Mouse (Mus musculus) macrophage (primary cell): ENCODE measurements around the gene Dnase2a. TPM values are rescaled to one million over a fixed set of nuclear protein-coding genes. Genes with fewer than 3 reads are reported as not detected.

ENCODE experiments used
- H3K27ac ChIP-seq: fragments of 350-480 bp; formaldehyde crosslinking; 2 replicates; pipeline ENCODE4 v1.9.0; 2021
- H3K36me3 ChIP-seq: fragments of 350-480 bp; formaldehyde crosslinking; 2 replicates; pipeline ENCODE4 v1.9.0; 2021; ENCODE audit errors: inconsistent target
- H3K4me3 ChIP-seq: fragments of 350-480 bp; formaldehyde crosslinking; 2 replicates; pipeline ENCODE4 v1.9.0; 2021; ENCODE audit errors: inconsistent target
- H3K79me2 ChIP-seq: fragments of 350-480 bp; formaldehyde crosslinking; 2 replicates; pipeline ENCODE4 v1.9.0; 2021; ENCODE audit errors: inconsistent target
- WGBS: methylation state at CpG from one replicate; pipeline ENCODE4 v1.1.7; 2026; ENCODE audit warnings: inconsistent platforms; ENCODE audit not compliant: missing documents; 5-methylcytosine and 5-hydroxymethylcytosine counted together
- polyA plus RNA-seq: library from polyadenylated mRNA; stranded (reverse); fragments of 250-400 nt; gene quantifications from 3 replicates; pipeline ENCODE4 v1.2.4, GENCODE M21; 2018; ENCODE audit warnings: inconsistent platforms
- total RNA-seq, 78 experiments: library from RNA; depleted of rRNA; stranded (reverse); fragments of 250-400 nt; gene quantifications; 1 replicate in 9 of 78; 2 replicates in 24 of 78; 3 replicates in 43 of 78; 4 replicates in 2 of 78; pipeline ENCODE4 v1.2.4; 2018; ENCODE audit warnings: inconsistent platforms in 56 of 78

Dnase2a gene
- total RNA-seq (2018; cell fraction: chromatin; rRNA removed) = 100 to 1,000 TPM in 4 of 26 experiments, 10 to 100 TPM in 22; 16.6 to 177 (median 57.0) TPM
- total RNA-seq (2018; cell fraction: cytosol; rRNA removed) = 100 to 1,000 TPM in 23 of 26 experiments, 10 to 100 TPM in 3; 92.2 to 241 (median 140) TPM
- 100 to 1,000 TPM in 16 of 26 experiments, 10 to 100 TPM in 10; 31.8 to 226 (median 112) TPM for total RNA-seq (2018; cell fraction: nucleus; rRNA removed)
- polyA plus RNA-seq = 160 to 211 TPM (median 178 TPM) in 3 replicates

DNA sequence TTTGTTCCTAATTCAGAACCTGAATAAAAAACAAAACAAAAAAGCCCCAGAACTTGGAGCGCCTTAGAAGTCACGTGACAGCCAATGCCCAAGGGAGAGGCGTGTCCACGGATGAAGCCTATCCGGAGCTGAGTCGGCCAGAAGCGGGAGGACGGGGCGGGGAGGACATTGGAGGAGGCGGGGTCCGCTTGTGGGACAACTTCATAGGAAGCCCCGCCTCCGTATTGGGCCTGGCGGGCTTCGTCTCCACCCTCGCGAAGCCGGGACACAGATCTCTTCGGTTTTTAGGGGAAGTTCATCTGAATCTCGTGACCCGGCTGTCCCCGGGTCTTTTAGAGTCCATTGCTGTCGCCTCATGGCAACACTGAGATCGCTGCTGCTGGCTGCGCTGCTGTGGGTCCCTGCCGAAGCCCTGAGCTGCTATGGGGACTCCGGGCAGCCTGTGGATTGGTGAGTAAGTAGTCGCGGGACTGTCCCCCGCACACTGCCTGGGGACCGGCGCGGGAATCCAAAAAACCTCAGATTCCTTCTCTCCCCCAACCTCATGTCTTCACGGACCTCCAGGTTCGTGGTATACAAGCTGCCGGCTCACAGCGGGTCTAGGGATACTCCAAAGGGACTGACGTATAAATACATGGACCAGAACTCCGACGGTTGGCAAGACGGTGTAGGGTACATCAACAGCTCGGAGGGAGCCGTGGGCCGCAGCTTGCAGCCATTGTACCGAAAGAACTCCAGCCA, at the start of gene Dnase2a:
TSS of gene Dnase2a (plus strand) at position 140 of the 741 bp plus-strand sequence.
- peaks cover 8% of the 10 kb centered on the region; the same call in 1 of the 2 replicates for H3K36me3 ChIP-seq
- H3K79me2 ChIP-seq = peaks cover 23% of the 10 kb centered on the region
- under 1% methylated on average over 45 of the region's 45 CpGs for WGBS
- H3K27ac ChIP-seq = peak within 1 kb of the TSS; percentile 95
- H3K4me3 ChIP-seq = peak within 1 kb of the TSS; percentile 92

DNA sequence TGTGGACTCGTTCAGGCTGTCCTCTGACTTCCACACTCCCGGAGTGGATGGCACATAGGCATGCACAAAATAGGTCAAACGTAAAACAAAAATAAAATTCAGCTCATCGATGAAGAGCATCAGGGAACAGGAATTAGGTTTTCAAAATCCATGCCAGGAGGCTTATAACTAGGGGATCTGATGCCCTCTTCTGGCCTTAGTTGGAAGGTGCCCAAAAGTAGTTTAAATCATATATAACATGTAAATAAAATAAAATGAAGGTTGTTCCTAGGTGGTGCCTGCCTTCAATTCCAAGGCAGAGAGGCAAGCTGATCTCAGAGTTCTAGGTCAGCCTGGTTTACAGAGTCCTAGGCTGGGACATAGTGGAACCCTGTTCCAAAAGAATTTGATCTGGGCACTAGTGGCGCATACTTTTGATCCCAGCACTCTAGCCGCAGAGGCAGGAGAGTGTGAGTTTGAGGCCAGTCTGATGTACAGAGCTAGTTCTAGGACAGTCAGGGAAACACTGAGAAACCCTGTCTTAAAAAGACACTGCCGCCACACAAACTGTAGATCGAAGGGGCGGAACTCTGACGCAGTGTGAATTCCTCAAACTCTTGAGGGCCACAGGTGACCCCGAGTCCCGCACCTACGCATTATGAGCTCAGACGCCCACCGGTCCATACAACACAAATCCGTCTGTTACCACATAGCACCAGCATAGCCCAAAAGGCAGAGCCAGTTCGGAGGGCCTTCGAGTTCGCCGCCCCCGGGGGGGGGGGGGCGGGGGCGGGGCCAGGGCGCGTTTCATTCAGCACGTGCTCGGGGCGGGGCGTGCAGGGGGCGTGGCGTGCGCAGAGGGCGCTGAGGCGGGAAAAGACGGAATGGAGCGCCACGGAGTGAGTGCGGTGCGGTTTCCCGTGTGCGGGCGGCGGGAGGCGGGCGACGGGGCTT, 36.7 kb upstream of the Dnase2a start, which contains the start of gene Syce2:
TSS of gene Syce2 (plus strand) at position 736 of the 933 bp plus-strand sequence.
- H3K79me2 ChIP-seq = no peaks in the 10 kb centered on the region
- peak within 1 kb of the TSS; percentile 15; the same call in 1 of the 2 replicates for H3K27ac ChIP-seq
- 4% methylated on average over 39 of the region's 46 CpGs for WGBS
- H3K4me3 ChIP-seq = peak within 1 kb of the TSS; percentile 27
- peaks cover 27% of the 10 kb centered on the region for H3K36me3 ChIP-seq

DNA sequence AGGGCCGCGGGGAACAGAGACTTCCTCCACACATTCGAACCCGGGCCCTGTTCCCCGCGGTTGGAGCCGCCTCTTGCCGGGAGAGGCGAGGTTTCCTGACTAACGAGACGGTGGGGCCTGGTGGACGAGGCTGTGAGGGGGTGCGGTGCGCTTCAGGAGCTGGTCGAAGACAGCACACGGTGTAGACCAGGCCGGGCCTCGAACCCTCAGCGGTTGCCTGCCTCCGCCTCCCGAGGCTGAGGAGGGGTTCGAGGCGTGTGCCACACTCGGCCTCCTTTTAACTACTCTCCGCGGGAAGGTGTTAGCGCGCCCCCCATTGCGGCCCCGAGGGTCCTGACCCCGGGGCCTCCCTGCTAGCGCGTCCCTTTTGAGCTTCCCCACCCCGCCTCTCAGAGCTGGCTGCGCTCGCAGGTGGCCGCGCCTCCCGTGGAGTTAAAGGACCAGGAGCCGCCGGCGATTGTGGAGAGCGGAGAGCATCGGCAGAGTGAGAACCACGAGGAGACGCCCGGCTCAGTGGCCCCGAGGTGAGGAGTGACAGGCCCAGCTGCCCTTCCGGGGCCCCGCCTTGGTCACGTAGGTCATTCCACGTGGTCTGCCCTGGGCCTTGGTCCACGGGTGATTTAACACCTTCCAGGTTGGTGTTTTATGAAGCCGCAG, 35.9 kb upstream of the Dnase2a start:
- WGBS = 6% methylated on average over 54 of the region's 54 CpGs
- H3K4me3 ChIP-seq = peak overlapping the region; percentile 11; the same call in 1 of the 2 replicates

DNA sequence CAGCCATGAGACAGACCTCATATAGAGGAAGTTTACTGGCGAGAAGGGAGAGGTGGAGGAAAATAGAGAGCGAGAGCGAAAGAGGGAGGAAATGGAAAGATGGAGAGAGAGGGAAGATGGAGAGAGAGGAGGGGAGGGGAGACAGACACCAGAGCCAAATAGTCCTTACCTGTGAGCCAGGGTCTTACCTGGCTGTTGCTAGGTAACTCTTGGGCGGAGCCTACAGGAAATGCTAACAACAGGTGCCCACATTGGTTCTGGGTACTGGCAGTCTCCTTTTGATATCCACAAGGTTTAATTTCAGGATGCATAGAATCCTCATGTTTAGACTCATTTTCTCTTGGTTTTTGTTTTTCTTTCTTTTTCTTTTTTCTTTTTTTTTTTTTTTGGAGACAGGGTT, 35.3 kb upstream of the Dnase2a start:
- no peak overlapping the region for H3K27ac ChIP-seq
- H3K36me3 ChIP-seq = peaks cover 13% of the 10 kb centered on the region
- 91% methylated on average over 4 of the region's 4 CpGs for WGBS
- no peak overlapping the region; the same call in 1 of the 2 replicates for H3K4me3 ChIP-seq
- no peaks in the 10 kb centered on the region for H3K79me2 ChIP-seq

More for the DNA sequence above, 35.9 kb upstream of the Dnase2a start:
- Histone ChIP-seq H3K79me2 (no peaks in the 10 kb centered on the region), H3K36me3 (peaks cover 19% of the 10 kb centered on the region), H3K27ac (no peak overlapping the region)

DNA sequence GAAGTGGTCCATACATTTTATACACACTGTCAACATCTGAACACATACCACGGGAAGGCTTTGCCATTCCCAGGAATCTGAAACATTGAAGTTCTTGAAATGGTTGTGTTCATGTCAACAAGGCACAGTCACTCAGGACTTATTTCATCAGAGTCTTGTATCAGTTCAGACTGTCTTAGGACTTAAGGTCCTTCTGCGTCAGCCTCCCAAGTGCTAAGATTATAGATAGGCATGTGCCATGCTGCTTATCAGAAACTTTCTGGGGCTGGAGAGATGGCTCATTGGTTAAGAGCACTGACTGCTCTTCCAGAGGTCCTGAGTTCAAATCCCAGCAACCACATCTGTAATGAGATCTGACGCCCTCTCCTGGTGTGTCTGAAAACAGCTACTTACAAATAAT, 34.0 kb upstream of the Dnase2a start:
- 75% methylated on average over 3 of the region's 3 CpGs for whole genome bisulfite sequencing
- Histone ChIP-seq H3K27ac (no peak overlapping the region), H3K4me3 (no peak overlapping the region), H3K36me3 (no peaks in the 10 kb centered on the region), H3K79me2 (no peaks in the 10 kb centered on the region)

DNA sequence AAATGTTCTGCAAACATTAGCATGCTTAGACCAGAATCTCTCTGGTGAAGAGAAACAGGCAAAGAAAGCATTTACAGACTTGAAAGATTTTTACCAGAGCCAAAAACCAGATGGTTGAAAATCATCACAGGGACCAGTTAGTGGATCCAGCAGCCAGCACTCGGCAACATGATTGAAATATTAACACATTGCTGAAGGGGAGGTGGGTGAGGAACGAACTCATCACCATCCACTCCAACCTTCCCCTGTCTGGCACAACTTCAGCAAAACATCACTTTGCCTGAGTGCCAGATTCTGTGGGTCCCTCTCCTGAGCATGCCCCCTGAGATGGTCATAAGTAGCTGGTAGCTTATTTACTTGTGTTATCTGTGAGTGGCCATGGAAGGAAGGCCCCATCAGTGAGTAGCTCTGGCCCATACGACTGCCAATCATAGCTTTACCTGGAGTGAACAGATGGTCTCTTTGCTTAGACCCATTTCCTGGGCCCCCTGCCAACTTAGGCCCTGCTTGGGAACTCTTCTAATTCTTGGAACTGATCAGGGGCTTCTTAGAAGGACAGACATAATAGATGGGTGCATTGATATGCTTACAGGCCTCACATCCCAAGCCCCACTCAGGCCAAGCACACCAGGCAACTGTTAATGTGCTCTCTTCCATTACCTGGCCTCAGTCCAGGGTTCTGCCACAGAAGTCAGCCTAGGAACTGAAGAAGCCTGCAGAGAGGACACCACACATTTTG, 30.9 kb upstream of the Dnase2a start:
- Histone ChIP-seq H3K27ac (no peak overlapping the region), H3K79me2 (no peaks in the 10 kb centered on the region), H3K36me3 (no peaks in the 10 kb centered on the region), H3K4me3 (no peak overlapping the region)
- WGBS = 94% methylated on average over 3 of the region's 3 CpGs

DNA sequence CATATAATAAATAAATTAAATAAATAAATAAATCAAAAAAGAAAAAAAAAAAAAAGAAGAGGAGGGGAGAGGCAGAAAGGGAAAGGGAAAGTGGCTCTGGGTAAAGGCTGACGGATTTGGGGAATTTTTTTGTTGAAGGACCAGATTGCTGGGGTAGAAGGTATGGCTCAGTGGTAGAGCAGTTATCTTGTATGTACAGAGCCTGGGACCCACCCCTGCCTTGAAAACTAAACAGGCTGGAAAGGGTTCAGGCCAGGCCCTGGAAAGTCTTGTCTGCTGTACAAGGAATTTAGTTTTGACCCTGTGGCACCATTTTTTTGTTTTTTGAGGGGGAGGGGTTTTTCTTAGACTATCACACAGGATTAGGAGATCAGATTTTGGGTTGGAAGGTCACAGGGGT, 29.4 kb upstream of the Dnase2a start:
- H3K4me3 ChIP-seq = no peak overlapping the region
- WGBS = 80% methylated on average over 1 of the region's 1 CpGs
- H3K79me2 ChIP-seq = no peaks in the 10 kb centered on the region
- no peaks in the 10 kb centered on the region for H3K36me3 ChIP-seq
- H3K27ac ChIP-seq = no peak overlapping the region

DNA sequence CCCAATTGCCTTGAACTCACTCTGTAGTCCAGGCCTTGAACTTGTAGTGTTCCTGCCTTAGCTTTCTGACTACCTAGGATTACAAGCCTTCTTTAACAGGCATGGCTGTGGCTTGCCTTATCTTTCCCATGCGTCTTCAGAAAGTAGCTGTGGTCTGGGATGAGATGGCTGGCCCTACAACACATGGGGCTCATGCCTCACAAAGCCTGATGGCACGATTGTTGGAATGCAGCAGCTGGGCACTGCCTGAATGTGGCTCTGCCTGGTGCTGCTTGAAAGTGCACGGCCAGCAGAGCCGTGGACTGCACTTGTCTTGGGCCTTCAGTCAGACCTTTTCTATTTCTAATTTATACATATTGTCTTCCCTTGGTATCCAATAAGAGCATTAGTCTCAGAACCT, 23.6 kb upstream of the Dnase2a start:
- whole genome bisulfite sequencing = 91% methylated on average over 4 of the region's 4 CpGs
- Histone ChIP-seq H3K27ac (no peak overlapping the region), H3K4me3 (no peak overlapping the region), H3K79me2 (no peaks in the 10 kb centered on the region), H3K36me3 (peaks cover 16% of the 10 kb centered on the region)

DNA sequence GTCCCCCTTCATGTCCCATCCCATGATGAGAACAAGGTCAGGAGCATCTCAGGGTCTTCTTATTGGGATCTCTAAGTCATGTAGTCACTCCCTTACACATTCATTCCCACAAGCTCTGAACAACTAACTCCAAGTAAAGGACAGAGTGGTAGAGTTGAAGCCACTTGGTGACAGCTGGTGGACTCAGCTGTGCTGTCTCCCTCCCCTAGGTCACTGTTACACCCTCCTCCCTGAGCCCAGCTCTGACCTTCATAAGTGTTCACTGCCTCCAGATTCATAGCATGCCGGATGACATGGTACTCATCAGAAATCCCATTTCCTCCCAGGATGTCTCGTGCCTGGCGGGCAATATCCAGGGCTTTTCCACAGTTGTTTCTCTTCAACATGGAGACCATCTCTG, 20.1 kb upstream of the Dnase2a start:
- no peaks in the 10 kb centered on the region for H3K79me2 ChIP-seq
- WGBS = 100% methylated on average over 3 of the region's 3 CpGs
- H3K36me3 ChIP-seq = peaks cover 16% of the 10 kb centered on the region
- H3K4me3 ChIP-seq = no peak overlapping the region
- H3K27ac ChIP-seq = no peak overlapping the region

DNA sequence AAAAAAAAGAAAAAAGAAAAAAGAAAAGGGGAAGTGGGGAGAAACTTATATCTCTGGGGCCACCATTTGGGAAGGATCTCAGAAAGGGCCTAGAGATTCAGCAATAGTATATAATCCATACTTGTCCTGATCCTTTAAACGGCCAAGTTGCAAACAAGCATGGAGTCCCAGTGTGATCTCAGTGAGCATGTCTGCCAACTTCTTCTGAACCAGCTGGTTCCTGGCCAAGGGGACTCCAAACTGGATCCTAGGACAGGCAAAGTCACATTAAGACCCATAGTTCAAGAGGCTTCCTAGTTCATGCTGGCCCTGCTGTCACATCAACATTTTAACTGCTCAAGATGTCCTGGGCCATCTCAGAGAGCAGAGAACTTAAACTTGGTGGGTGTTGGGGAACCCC, 19.2 kb upstream of the Dnase2a start:
- H3K36me3 ChIP-seq = peaks cover 16% of the 10 kb centered on the region
- no peak overlapping the region for H3K4me3 ChIP-seq
- no peaks in the 10 kb centered on the region for H3K79me2 ChIP-seq
- no peak overlapping the region for H3K27ac ChIP-seq
- 92% methylated on average over 1 of the region's 1 CpGs for WGBS

DNA sequence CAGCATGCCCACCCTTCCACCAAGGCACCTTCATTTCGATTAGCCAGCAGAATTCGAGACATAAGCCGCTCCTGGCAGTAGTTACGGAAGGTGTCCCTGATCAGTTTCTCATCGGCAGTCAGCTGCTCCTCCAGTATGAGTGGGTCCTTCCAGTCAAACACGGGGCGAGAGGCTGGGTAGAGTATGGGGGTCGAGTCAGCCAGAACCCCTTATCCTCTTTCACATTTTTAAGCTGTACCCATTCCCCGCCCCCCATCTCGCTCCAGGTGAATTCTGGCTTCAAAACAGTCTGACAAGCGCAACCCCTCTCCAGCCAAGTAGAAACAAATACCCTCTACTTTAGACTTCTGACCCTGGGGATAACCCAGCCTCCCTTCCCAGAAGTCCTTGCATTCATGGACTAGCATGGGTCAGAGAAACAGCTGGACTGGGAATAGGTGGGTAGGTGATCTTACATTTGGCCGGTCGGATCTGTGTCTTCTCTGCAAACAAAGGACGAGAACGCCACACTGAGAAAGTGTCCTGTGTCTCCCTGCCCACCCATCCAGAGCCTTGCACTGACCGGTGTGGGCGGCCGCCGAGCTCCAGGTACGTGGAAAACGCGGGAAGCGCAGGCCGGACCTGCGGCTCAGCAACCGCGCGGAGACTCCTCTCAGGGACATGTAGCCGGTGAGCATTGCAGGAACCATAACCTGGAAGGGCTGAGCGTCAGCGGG, 15.2 kb upstream of the Dnase2a start:
- H3K36me3 ChIP-seq = peaks cover 2% of the 10 kb centered on the region; the same call in 1 of the 2 replicates
- no peaks in the 10 kb centered on the region for H3K79me2 ChIP-seq

DNA sequence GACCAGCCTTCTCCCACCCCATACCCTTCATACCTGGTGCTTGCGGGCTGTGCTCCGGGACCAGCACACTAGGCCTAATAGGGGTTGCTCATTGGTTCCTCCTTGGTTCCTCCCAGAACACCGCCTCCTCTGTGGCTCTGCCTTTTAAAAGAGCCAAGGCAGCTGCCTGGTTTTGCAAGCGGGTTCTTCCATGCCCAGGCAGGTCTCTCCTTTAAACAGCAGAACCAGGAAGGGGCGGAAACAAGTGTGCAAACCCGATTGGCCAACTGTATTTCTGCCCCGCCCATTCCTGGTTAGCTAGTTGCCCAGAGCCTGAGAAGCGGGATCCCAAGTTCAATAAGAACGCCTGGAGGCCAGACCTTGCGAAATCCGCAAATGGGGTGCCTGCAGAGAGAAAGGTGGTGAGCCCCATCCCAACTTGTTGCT, 14.6 kb upstream of the Dnase2a start, which contains the start of gene Gcdh:
TSS of gene Gcdh (minus strand) at position 213 of the 426 bp plus-strand sequence.
- 1% methylated on average over 10 of the region's 11 CpGs for WGBS
- Histone ChIP-seq H3K4me3 (peak within 1 kb of the TSS; percentile 52), H3K27ac (no peak within 1 kb of the TSS), H3K79me2 (no peaks in the 10 kb centered on the region), H3K36me3 (no peaks in the 10 kb centered on the region)

More for the DNA sequence above, 15.2 kb upstream of the Dnase2a start:
- WGBS = 18% methylated on average over 31 of the region's 31 CpGs
- Histone ChIP-seq H3K4me3 (peak overlapping the region; percentile 52), H3K27ac (no peak overlapping the region)

DNA sequence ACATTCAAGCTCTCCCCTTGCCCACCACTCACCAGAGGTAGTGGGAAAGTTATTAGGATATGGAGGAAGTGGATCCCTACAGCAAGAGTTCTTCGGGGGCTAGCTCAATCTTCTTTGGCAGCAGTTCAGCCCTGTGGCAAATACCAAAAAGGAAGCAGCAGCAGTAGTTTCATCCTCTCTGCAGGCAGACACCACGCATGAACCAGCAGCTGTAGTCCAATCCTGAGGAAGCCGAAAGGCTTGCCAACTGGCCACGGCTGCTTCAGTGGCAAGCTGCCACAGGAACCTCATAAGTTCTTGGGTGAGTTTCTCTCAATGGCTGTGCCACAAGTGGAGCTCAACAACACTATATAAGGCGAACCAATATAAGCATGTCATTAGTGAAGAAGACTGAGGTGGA, 12.4 kb upstream of the Dnase2a start:
- no peak overlapping the region for H3K27ac ChIP-seq
- H3K36me3 ChIP-seq = no peaks in the 10 kb centered on the region
- no peaks in the 10 kb centered on the region for H3K79me2 ChIP-seq
- WGBS = 74% methylated on average over 5 of the region's 5 CpGs
- no peak overlapping the region for H3K4me3 ChIP-seq
